8 mouse cellular contexts compared by ENCODE assay signal in genomic region chr1:60343630-60344455, GRCm38 (mm10). TPM values are rescaled to one million over a fixed set of nuclear protein-coding genes. Genes with fewer than 3 reads are reported as not detected.
DNase-seq lines count a peak whose midpoint lies in the region; ATAC-seq and TF ChIP-seq lines count a peak whose summit lies in the region.

No protein-coding gene starts in this region.

- no peak for TF ChIP-seq CTCF in gastrocnemius, adult 2 months (IDR thresholded peaks at IDR 0.05)
- no peak for TF ChIP-seq CTCF in E14TG2a.4 (conservative IDR thresholded peaks at IDR 0.05; ENCODE audit: low read length)
- no peak for TF ChIP-seq CTCF in liver, postnatal 0 days (IDR thresholded peaks at IDR 0.05; ENCODE audit: low read depth)

- intact Hi-C loops in gastrocnemius, adult 2 months (cut with DNase I), result loop anchor here (2.0 to 5.0 kb wide), 3 partner anchors 65 to 608 kb away; partner anchors contain the start of gene Abi2
- intact Hi-C loops in left cerebral cortex, postnatal 25 days (cut with DNase I), result loop anchor here (1.0 to 5.0 kb wide), 2 partner anchors 65 to 518 kb away; partner anchors contain the start of gene Abi2

- ATAC-seq in forebrain, embryonic 14.5 days, result peak; percentile 56
- ATAC-seq in liver, postnatal 0 days, result no peak

- peaks cover 4% of the 10 kb centered on the region for H3K36me3 ChIP-seq in E14TG2a.4 (ENCODE audit: insufficient read depth, low read length)
- H3K36me3 ChIP-seq in forebrain, embryonic 14.5 days (ENCODE audit: control insufficient read depth, insufficient read depth, low read length), result 0 out of 2 replicates have a peak, but pooled peaks cover 3% of the 10 kb centered on the region
- no peaks in the 10 kb centered on the region for H3K36me3 ChIP-seq in liver, postnatal 0 days (replicated peaks; ENCODE audit: insufficient read depth, low read length)

- H3K4me2 ChIP-seq in forebrain, embryonic 14.5 days (ENCODE audit: low read length), result peak overlapping the region; percentile 56
- peak overlapping the region; percentile 91 for H3K4me2 ChIP-seq in liver, postnatal 0 days (ENCODE audit: low read depth, low read length)

- peak overlapping the region; percentile 77 for H3K4me3 ChIP-seq in gastrocnemius, adult 2 months
- peak overlapping the region; percentile 85 for H3K4me3 ChIP-seq in E14TG2a.4 (replicated peaks; ENCODE audit: low read length)
- peak overlapping the region; percentile 69 for H3K4me3 ChIP-seq in forebrain, embryonic 14.5 days (ENCODE audit: low read depth, low read length)
- peak overlapping the region; percentile 79 for H3K4me3 ChIP-seq in liver, postnatal 0 days (ENCODE audit: low read depth, low read length)

- peaks cover 27% of the 10 kb centered on the region for H3K4me1 ChIP-seq in E14TG2a.4 (replicated peaks; ENCODE audit: low read depth, low read length)
- H3K4me1 ChIP-seq in forebrain, embryonic 14.5 days (ENCODE audit: control insufficient read depth, insufficient read depth, low read length), result no peaks in the 10 kb centered on the region
- peaks cover 12% of the 10 kb centered on the region for H3K4me1 ChIP-seq in liver, postnatal 0 days (ENCODE audit: insufficient read depth)

- peak overlapping the region; percentile 76 for H3K9ac ChIP-seq in forebrain, embryonic 14.5 days (ENCODE audit: low read length)
- H3K9ac ChIP-seq in liver, postnatal 0 days (replicated peaks), result peak overlapping the region; percentile 64

- no peaks in the 10 kb centered on the region for H3K27me3 ChIP-seq in E14TG2a.4 (ENCODE audit: insufficient read depth, low read length)
- H3K27me3 ChIP-seq in forebrain, embryonic 14.5 days (replicated peaks; ENCODE audit: control insufficient read depth, insufficient read depth, low read length), result no peaks in the 10 kb centered on the region
- H3K27me3 ChIP-seq in liver, postnatal 0 days (ENCODE audit: insufficient read depth, low read length), result no peaks in the 10 kb centered on the region

- peaks cover 10% of the 10 kb centered on the region for H3K9me3 ChIP-seq in E14TG2a.4 (ENCODE audit: low read length)
- no peaks in the 10 kb centered on the region for H3K9me3 ChIP-seq in forebrain, embryonic 14.5 days (replicated peaks; ENCODE audit: control insufficient read depth, low read length)
- no peaks in the 10 kb centered on the region for H3K9me3 ChIP-seq in liver, postnatal 0 days (ENCODE audit: low read length)

- TF ChIP-seq EP300 in liver, postnatal 0 days (IDR thresholded peaks at IDR 0.05; ENCODE audit: low read depth), result no peak

- H3K27ac ChIP-seq in gastrocnemius, adult 2 months, result peak overlapping the region; percentile 99
- H3K27ac ChIP-seq in forebrain, embryonic 14.5 days (ENCODE audit: low read depth, low read length), result no peak overlapping the region
- H3K27ac ChIP-seq in liver, postnatal 0 days (ENCODE audit: low read depth), result peak overlapping the region; percentile 94

- WGBS in forebrain, embryonic 14.5 days, result 3% methylated on average over 14 of the region's 14 CpGs
- 15% methylated on average over 14 of the region's 14 CpGs for WGBS in liver, postnatal 0 days (ENCODE audit: insufficient replicate concordance)

- no peak for DNase-seq in gastrocnemius, adult 2 months
- no peak for DNase-seq in gastrocnemius, postnatal 10 days
- peak; percentile 9 for DNase-seq in forebrain, embryonic 14.5 days (ENCODE audit: low spot score)
- DNase-seq in liver, postnatal 0 days, result no peak
- DNase-seq in left cerebral cortex, postnatal 25 days (ENCODE audit: low spot score in 2 of 2), result no peak
- no peak for DNase-seq in testis, postnatal 10 days (ENCODE audit: low spot score)
- DNase-seq in MN1 (ENCODE audit: low spot score), result no peak

RNA-seq across cellular contexts. Expression of gene Cyp20a1, which starts 0.7 kb away (rescaled TPM):
- 1 to 10 TPM; 5.5 to 6.9 TPM for total RNA-seq in gastrocnemius, adult 2 months (2021)
- 10 to 100 TPM; 12.5 to 18.5 TPM for total RNA-seq in gastrocnemius, postnatal 10 days (2021)
- 3.3 and 3.6 TPM in 2 replicates for polyA plus RNA-seq in forebrain, embryonic 14.5 days (2014; fragmentation: Nextera tagmentation; extraction: Ambion mirVana)
- polyA plus RNA-seq in liver, postnatal 0 days (2015; fragmentation: Nextera tagmentation; extraction: Ambion mirVana), result 6.6 and 7.0 TPM in 2 replicates
- total RNA-seq in left cerebral cortex, postnatal 25 days (2021), result 10 to 100 TPM in 1 of 2 experiments, 1 to 10 TPM in 1; 6.0 to 11.8 TPM
